Mouse (Mus musculus) activated CD4-positive, CD25-positive, alpha-beta regulatory T cell, adult 9 weeks (primary cell): Measurements from ENCODE around the gene Vmn2r36. TPM values are rescaled to one million over a fixed set of nuclear protein-coding genes. Genes with fewer than 3 reads are reported as not detected.

Source experiments
- polyA plus RNA-seq: library from polyadenylated mRNA; unstranded; fragments of 100-300 nt; shearing (Covaris generic); gene quantifications from one replicate; pipeline ENCODE4 v1.2.1, GENCODE M21; 2017

The Vmn2r36 gene
- not detected for polyA plus RNA-seq

DNA sequence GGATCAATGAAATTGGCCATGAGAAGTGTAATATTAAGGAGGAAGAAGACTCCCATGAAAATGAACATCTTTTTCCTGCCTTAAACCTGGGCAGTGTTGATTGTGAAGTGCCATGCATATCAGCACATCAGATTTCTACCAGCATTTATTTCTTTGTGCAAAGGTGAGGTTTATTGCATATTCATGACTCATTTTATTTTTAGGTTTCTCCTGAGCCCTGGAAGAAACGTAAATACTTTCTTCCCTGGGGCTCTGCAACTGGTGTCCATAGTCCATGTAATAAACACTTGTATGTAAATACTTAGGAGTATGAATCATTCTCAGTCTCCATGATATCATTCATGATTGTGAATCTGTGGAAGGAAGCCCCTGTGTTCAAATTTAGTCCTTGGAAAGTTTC lies at the start of gene Vmn2r36:
Vmn2r36 (minus strand) TSS at position 101 of the 400 bp plus-strand sequence.

Other genes with a start within 250 kb of the Vmn2r36 start
- not detected for gene Vmn2r34, start 213.0 kb downstream of the Vmn2r36 start, polyA plus RNA-seq
- gene Vmn2r35, start 82.6 kb downstream of the Vmn2r36 start, polyA plus RNA-seq, result not detected